Mouse (Mus musculus): ENCODE measurements around the gene Emb. TPM values are rescaled to one million over a fixed set of nuclear protein-coding genes. Genes with fewer than 3 reads are reported as not detected.

Gene Emb
- polyA plus RNA-seq, 1 experiment from 2014 or later, result 16.7 TPM

DNA sequence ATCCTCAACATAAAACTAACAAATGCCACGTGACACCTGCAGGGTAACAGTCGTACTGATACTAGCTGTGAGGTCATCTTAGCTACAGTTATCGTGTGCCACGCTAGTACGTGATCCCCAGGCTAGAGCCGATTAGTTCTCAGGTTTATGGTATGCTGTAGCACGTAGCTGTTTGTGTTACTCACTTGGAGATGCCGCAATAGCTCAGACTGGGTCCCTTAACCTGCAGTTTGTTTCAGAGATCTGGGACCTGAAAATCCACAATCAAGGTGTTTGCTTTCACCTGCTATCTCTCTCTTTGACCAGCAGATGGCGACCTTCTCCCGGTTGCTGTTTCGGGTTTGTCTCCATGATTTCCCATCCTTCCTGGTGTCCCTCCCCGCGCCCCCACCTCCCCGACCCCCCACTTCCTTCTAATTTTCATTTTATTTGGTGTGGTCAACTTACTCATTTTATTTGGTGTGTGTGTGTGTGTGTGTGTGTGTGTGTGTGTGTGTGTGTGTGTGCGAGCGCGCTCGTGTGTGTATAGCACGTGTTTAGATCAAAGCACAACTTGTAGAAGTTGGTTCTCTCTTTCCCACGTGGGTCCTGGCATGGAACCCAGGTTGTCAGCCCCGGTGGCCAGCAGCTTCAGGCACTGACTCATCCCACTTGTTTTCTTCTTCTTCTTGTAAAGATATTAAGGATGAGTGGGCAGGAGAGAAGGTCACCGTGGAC is 5.4 kb upstream of the Emb start:
- H3K4me2 ChIP-seq, result no peak overlapping the region
- ATAC-seq (ENCODE audit: borderline replicate concordance, extremely low read depth, low FRiP score, low TSS enrichment), result no peak
- H3K9ac ChIP-seq, result no peak overlapping the region
- H3K4me1 ChIP-seq, result no peaks in the 10 kb centered on the region
- 41% methylated on average over 22 of the region's 22 CpGs for WGBS
- no peak overlapping the region for H3K4me3 ChIP-seq
- H3K27ac ChIP-seq, result no peak overlapping the region
- H3K9me3 ChIP-seq, result no peaks in the 10 kb centered on the region
- H3K36me3 ChIP-seq, result no peaks in the 10 kb centered on the region
- H3K27me3 ChIP-seq, result no peaks in the 10 kb centered on the region

DNA sequence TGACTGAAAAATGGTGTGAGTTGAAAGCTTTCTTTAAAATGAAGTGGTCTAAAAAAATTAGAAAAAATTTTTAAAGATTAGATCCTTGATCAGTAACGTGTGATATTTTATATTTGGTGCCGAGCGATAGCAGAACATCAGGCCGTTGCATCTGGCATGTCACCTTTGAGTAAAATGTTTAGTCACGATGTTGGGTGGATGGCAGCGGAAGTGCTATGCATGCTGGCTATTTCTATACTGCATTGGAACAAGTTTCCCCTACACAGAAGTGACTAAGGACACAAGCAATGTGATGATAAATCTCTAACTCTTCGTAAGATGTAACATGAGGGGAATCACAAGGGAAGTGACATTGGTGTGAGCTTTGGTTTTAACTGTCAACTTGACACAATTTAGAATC is 3.7 kb upstream of the Emb start:
- H3K4me1 ChIP-seq, result no peaks in the 10 kb centered on the region
- 87% methylated on average over 7 of the region's 7 CpGs for WGBS
- no peak overlapping the region for H3K4me3 ChIP-seq
- no peaks in the 10 kb centered on the region for H3K27me3 ChIP-seq
- H3K4me2 ChIP-seq, result no peak overlapping the region
- H3K36me3 ChIP-seq, result no peaks in the 10 kb centered on the region
- no peak overlapping the region for H3K27ac ChIP-seq
- no peak overlapping the region for H3K9ac ChIP-seq
- ATAC-seq (ENCODE audit: borderline replicate concordance, extremely low read depth, low FRiP score, low TSS enrichment), result no peak
- H3K9me3 ChIP-seq, result no peaks in the 10 kb centered on the region

- H3K36me3 ChIP-seq, result no peaks in the 10 kb centered on the region
- H3K27me3 ChIP-seq, result no peaks in the 10 kb centered on the region
- H3K9me3 ChIP-seq, result no peaks in the 10 kb centered on the region
- no peak overlapping the region for H3K27ac ChIP-seq
- 88% methylated on average over 8 of the region's 8 CpGs for WGBS
- no peaks in the 10 kb centered on the region for H3K4me1 ChIP-seq
- no peak overlapping the region for H3K4me3 ChIP-seq
- H3K4me2 ChIP-seq, result no peak overlapping the region
- ATAC-seq (ENCODE audit: borderline replicate concordance, extremely low read depth, low FRiP score, low TSS enrichment), result no peak
- no peak overlapping the region for H3K9ac ChIP-seq
Measured at GRCm38 (mm10) chr13:117206066-117206465, 2.3 kb upstream of the Emb start.

DNA sequence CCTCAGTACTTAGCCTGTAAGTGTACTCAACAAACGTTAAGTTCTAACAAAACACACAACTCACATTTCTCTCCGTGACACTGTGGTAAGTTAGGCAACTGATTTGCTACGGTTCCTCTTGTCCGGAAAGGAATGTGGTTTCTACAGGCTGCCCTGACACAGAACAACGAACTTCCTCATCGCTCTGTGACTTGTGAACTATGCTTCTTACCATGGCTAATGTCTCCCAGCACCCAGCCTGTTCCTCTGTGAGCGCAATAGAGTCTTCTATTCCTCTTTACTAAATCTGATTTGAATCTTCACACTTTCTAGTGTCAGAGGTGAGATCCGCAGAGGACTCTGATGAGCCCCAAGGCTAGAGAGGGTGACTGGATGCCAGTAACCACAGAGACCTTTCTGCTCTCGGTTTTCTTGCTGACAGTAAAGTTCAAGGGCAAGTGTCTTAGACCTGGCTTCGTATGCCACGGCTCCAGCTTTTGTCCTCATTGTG is 3.1 kb downstream of the Emb start:
- H3K4me3 ChIP-seq, result no peak overlapping the region
- H3K27me3 ChIP-seq, result no peaks in the 10 kb centered on the region
- H3K4me2 ChIP-seq, result no peak overlapping the region
- H3K36me3 ChIP-seq, result no peaks in the 10 kb centered on the region
- 47% methylated on average over 11 of the region's 11 CpGs for WGBS
- no peaks in the 10 kb centered on the region for H3K9me3 ChIP-seq
- peak; percentile 49; the same call in 1 of the 2 replicates for ATAC-seq (ENCODE audit: borderline replicate concordance, extremely low read depth, low FRiP score, low TSS enrichment)
- H3K9ac ChIP-seq, result no peak overlapping the region
- peaks cover 2% of the 10 kb centered on the region; the same call in 1 of the 2 replicates for H3K4me1 ChIP-seq
- H3K27ac ChIP-seq, result no peak overlapping the region

DNA sequence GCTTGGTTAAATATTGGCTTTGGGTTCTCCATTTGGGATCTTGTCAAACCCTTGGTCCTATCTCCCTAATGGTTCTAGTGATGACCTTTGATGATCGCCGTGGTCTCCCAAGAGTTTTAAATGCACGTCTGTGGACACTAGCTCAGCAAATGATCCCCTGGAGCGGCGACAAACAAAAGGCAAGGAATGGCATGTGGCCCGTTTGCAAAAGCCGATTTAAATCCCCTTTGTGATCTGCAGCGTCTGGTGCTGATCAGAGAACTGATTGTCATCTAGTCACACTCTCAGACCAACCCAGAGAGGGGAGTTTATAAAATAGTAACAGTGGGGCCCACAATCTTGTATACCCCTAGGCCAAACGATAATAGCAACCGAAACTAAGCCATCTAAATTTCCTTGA is 7.1 kb downstream of the Emb start:
- Histone ChIP-seq H3K4me2 (no peak overlapping the region), H3K27ac (no peak overlapping the region), H3K27me3 (peaks cover 8% of the 10 kb centered on the region; the same call in 1 of the 2 replicates), H3K4me1 (peaks cover 2% of the 10 kb centered on the region; the same call in 1 of the 2 replicates), H3K9ac (no peak overlapping the region), H3K9me3 (no peaks in the 10 kb centered on the region), H3K36me3 (no peaks in the 10 kb centered on the region), H3K4me3 (no peak overlapping the region)
- ATAC-seq (ENCODE audit: borderline replicate concordance, extremely low read depth, low FRiP score, low TSS enrichment), result no peak
- WGBS, result 24% methylated on average over 10 of the region's 10 CpGs

- WGBS, result 18% methylated on average over 10 of the region's 10 CpGs
- Histone ChIP-seq H3K36me3 (no peaks in the 10 kb centered on the region), H3K4me3 (no peak overlapping the region), H3K4me2 (no peak overlapping the region), H3K4me1 (peaks cover 7% of the 10 kb centered on the region), H3K27ac (no peak overlapping the region), H3K9ac (no peak overlapping the region), H3K9me3 (no peaks in the 10 kb centered on the region), H3K27me3 (peaks cover 14% of the 10 kb centered on the region)
- ATAC-seq (ENCODE audit: borderline replicate concordance, extremely low read depth, low FRiP score, low TSS enrichment), result no peak
Measured at GRCm38 (mm10) chr13:117216126-117216525, 7.8 kb downstream of the Emb start.

DNA sequence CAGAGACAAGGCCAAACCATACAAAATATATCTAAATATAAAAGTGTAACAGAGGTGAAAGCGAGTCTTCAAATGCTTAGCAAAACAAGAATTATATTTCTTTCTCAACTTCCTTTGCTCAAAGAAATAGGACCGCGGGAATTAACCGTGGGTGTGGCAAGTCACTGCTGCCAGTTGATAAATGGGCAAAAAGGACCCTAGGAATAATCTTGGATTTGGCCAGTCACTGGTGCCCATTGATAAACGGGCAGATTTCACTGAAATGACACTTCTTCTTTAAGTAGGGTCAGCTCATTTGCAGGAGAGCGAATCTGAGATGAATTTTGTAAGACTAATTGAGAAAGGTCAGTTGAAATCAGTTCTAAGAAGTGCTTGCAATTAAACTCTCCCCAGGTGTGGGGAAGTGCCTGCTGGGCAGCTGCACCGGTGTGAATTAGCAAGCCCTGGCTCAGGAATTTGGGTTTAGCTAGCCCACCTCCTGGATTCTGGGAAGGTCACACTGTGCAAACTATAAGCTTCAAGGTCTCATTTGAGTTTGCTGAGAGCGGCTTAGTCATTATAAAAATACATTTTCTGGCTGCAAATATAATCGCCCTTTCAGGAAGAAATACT is 8.5 kb downstream of the Emb start:
- no peaks in the 10 kb centered on the region for H3K9me3 ChIP-seq
- no peak overlapping the region for H3K27ac ChIP-seq
- 23% methylated on average over 9 of the region's 9 CpGs for WGBS
- H3K4me3 ChIP-seq, result no peak overlapping the region
- H3K4me2 ChIP-seq, result no peak overlapping the region
- no peaks in the 10 kb centered on the region for H3K36me3 ChIP-seq
- H3K4me1 ChIP-seq, result peaks cover 10% of the 10 kb centered on the region
- ATAC-seq (ENCODE audit: borderline replicate concordance, extremely low read depth, low FRiP score, low TSS enrichment), result no peak
- H3K9ac ChIP-seq, result no peak overlapping the region
- peaks cover 21% of the 10 kb centered on the region for H3K27me3 ChIP-seq

DNA sequence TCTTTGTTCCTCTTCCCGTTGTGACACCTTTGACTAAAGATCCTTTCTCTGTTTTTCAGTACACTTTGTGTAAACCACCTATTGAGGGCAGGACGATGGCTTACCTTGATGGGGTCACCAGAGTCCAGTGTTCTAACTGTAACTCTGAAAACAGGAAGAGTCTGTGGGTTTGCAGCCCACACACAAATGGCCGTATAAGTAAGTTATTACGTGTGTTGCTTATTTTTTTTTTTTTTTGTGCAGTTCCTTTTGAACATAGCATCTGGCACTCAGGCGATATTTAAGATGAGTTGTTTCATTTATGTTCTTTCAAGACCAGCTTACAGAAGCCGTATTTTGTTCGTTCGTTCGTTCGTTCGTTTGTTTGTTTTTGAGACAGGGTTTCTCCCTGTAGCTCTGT is 9.3 kb downstream of the Emb start:
- no peaks in the 10 kb centered on the region for H3K9me3 ChIP-seq

GRCm38 (mm10) chr13:117218092-117218491 is 9.8 kb downstream of the Emb start:
- Histone ChIP-seq H3K27ac (no peak overlapping the region), H3K4me1 (peaks cover 10% of the 10 kb centered on the region), H3K9me3 (no peaks in the 10 kb centered on the region), H3K27me3 (peaks cover 28% of the 10 kb centered on the region), H3K4me2 (no peak overlapping the region), H3K36me3 (no peaks in the 10 kb centered on the region), H3K9ac (no peak overlapping the region), H3K4me3 (no peak overlapping the region)
- no peak for ATAC-seq (ENCODE audit: borderline replicate concordance, extremely low read depth, low FRiP score, low TSS enrichment)
- WGBS, result 75% methylated on average over 2 of the region's 2 CpGs

More for the DNA sequence above, 9.3 kb downstream of the Emb start:
- WGBS, result 42% methylated on average over 11 of the region's 11 CpGs
- Histone ChIP-seq H3K36me3 (no peaks in the 10 kb centered on the region), H3K9ac (no peak overlapping the region), H3K4me3 (no peak overlapping the region), H3K27ac (no peak overlapping the region), H3K4me2 (no peak overlapping the region), H3K27me3 (peaks cover 28% of the 10 kb centered on the region), H3K4me1 (peaks cover 10% of the 10 kb centered on the region)
- no peak for ATAC-seq (ENCODE audit: borderline replicate concordance, extremely low read depth, low FRiP score, low TSS enrichment)

DNA sequence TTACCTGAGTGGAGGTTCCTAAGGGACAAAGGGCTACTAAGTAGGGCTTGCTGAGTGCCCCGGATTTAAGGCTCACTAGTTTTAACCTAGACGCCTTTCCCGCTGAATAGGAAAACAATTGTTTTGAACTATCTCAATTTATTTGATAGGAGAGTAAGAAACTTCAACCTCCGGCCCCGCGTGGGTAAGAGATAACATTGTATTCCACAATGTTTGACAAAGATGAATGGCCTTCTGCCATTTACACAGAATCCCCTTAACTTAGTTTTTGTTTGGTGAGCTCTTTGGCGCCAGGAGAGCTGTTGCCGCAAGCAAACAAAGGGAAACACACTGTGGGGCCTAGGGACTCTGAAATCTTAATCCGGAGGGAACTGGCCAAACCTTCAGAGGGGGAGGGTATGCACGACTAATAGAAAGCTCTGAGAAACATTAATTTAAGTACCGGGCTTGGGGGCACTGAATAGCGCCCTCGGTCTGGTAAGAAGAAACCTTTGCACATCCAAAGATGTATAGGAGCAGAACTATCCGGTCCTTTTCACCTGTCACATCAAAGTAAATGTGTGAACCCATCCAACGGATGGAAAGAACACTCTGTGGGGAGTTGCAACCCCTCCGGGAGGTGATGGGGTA is 11.7 kb downstream of the Emb start:
- Histone ChIP-seq H3K4me3 (peak overlapping the region; percentile 50), H3K4me2 (peak overlapping the region; percentile 95), H3K36me3 (no peaks in the 10 kb centered on the region), H3K27ac (no peak overlapping the region), H3K27me3 (peaks cover 28% of the 10 kb centered on the region), H3K4me1 (peaks cover 10% of the 10 kb centered on the region), H3K9ac (no peak overlapping the region), H3K9me3 (no peaks in the 10 kb centered on the region)
- no peak for ATAC-seq (ENCODE audit: borderline replicate concordance, extremely low read depth, low FRiP score, low TSS enrichment)
- 10% methylated on average over 16 of the region's 16 CpGs for WGBS

GRCm38 (mm10) chr13:117220501-117221321 is 12.4 kb downstream of the Emb start, which contains the start of gene Gm17509:
Gene Gm17509, minus strand, starts transcription at chr13:117221075.
- no peaks in the 10 kb centered on the region for H3K9me3 ChIP-seq
- peak within 1 kb of the TSS; percentile 50 for H3K4me3 ChIP-seq
- no peaks in the 10 kb centered on the region for H3K36me3 ChIP-seq
- no peak within 1 kb of the TSS for H3K27ac ChIP-seq
- peak within 1 kb of the TSS; percentile 95 for H3K4me2 ChIP-seq
- peaks cover 28% of the 10 kb centered on the region for H3K27me3 ChIP-seq
- H3K4me1 ChIP-seq, result peaks cover 10% of the 10 kb centered on the region
- peak within 1 kb of the TSS; percentile 33 for H3K9ac ChIP-seq
- ATAC-seq (ENCODE audit: borderline replicate concordance, extremely low read depth, low FRiP score, low TSS enrichment), result peak; percentile 71; the same call in 1 of the 2 replicates
- WGBS, result under 1% methylated on average over 66 of the region's 67 CpGs
